Mouse (Mus musculus) thymus, postnatal 25 days (tissue): ENCODE measurements around the gene Mak.
A peak's percentile ranks its signal among the peaks of the same experiment; 100 is the strongest.

ENCODE experiments used
- DNase-seq: peaks from one replicate; pipeline ENCODE4 v3.0.0; 2022

The Mak gene

GRCm38 (mm10) chr13:41079421-41079780 lies at the start of gene Mak:
Gene Mak (minus strand): TSS chr13:41079706.
- DNase-seq: peak; percentile 49

GRCm38 (mm10) chr13:41129061-41129460 lies 49.6 kb upstream of the Mak start:
- no peak for DNase-seq

- no peak for DNase-seq
These were observed 48.8 kb upstream of the Mak start for GRCm38 (mm10) chr13:41128326-41128725.

- DNase-seq: no peak
These were observed 44.2 kb upstream of the Mak start for GRCm38 (mm10) chr13:41123666-41124225.

GRCm38 (mm10) chr13:41119152-41119945 lies 39.8 kb upstream of the Mak start:
- DNase-seq: no peak

GRCm38 (mm10) chr13:41113940-41114339 lies 34.4 kb upstream of the Mak start, which contains the start of gene Sycp2l:
Gene Sycp2l (plus strand): TSS chr13:41114307.
- no peak for DNase-seq

- DNase-seq: no peak
These were observed 31.4 kb upstream of the Mak start, which contains the start of gene Gcm2 for GRCm38 (mm10) chr13:41110935-41111334. Gene Gcm2 (minus strand): TSS chr13:41111035.

DNA sequence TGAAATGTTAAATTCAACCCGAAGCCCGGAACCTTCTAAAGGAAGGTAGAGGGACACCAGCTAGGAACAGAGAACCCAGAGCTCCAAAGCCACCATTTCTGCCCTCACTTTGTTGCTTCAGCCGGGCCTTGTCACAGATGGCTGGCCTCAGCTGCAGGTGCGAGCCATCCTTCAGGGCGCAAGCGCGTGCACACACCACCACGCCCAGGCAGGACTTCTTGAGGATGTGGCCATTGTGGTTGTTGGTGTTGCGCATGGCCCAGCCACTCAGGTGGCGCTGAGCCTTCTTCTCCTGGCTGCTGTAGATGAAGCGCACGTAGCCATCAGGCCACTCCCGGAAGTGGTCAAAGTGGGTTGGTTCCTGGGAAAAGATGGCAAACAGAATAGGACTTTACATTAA lies 26.0 kb upstream of the Mak start:
- DNase-seq: no peak

DNA sequence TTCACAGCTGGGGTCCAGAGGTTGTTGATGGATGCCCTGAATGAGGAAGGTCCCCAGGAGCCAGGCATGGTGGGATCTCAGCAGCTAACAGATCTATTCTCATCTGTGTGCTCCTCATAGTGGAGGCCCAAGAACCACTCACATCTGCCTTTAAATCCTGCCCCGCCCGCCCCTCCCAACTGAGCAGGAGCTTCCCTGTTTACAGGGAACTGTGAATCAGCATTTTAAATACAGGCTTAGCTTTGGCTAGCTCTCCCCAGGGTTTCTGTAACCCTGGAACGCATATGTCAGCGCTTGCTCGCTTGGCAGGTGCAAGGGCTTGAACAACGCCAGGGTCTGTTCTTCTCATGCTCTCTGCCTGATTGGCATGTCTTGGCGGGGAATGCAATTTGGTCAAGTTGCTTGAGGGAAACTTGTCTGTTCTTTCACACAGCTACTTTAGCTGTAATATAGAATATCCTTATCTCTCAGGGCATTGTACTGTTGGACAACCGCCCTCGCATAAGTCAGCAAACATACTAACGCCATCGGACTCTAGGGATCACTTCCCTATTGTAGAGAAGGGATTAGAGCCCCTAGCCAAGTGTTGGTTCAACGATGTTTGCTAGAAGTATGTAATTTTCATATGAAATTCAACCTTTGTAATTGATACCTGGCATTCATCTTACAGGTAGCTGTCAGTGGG lies 24.5 kb upstream of the Mak start:
- DNase-seq: no peak

- DNase-seq: no peak
These were observed 20.5 kb upstream of the Mak start for GRCm38 (mm10) chr13:41100031-41100430.

DNA sequence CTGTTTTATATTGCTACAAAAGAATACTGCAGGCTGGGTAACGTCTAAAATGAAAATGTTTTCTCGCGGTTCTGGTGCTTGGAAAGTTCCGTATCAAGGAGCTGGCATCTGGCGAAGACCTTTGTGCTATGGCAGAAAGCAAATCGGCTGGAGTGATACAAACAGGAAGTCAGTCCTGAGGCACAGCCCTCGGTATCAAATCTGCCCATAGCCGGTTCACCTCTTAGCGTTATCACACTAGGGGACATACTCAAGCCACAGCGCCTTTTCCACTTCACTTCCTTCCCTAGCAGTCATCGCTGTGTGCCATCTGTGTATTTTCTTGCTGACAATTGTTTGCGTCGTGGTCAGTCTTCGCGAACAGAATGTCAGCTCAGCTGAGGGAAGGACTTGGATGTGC lies 18.8 kb upstream of the Mak start:
- DNase-seq: no peak

GRCm38 (mm10) chr13:41097324-41098058 lies 18.0 kb upstream of the Mak start:
- DNase-seq: peak; percentile 58

GRCm38 (mm10) chr13:41094160-41094559 lies 14.7 kb upstream of the Mak start:
- DNase-seq: no peak

DNA sequence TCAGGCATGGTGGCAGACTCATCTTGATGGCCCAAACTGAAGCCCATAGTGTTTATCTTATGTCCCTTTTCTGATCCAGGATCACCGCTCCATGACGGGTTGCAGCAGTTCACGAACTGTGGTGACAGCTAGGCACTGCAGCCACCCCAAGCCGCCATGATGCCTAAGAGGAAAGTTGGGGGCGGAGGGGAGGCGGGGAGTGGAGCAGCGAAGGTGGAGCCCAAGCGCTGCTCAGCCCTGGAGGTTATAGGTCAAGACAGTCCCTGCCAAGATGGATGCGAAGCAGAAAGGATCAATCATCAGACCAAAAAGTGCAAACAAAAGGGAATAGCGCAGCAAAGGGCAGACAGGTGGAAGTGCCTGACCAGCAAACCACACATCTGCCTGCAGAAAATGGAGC lies 11.8 kb upstream of the Mak start:
- DNase-seq: no peak

GRCm38 (mm10) chr13:41088746-41089145 lies 9.2 kb upstream of the Mak start:
- no peak for DNase-seq

DNA sequence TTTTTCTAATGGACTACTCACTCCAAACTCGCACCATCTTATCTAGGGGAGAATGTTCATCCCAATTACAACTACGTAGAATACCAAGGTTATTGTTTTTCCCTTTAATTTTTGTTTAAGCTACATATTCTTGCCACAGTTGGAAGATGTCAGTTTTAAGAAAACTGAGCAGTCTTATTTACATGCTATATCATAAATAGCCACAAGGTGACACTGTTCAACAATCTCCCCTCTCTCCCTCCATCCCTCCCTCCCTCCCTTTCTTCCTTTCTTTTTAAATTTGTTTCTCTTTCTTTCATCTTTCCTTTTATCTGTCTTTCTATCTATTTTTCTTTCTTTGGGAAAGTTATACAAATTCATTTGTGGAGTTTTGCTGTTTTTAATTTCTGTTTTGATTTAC lies 5.6 kb upstream of the Mak start:
- no peak for DNase-seq

GRCm38 (mm10) chr13:41084521-41084920 lies 5.0 kb upstream of the Mak start:
- no peak for DNase-seq

DNA sequence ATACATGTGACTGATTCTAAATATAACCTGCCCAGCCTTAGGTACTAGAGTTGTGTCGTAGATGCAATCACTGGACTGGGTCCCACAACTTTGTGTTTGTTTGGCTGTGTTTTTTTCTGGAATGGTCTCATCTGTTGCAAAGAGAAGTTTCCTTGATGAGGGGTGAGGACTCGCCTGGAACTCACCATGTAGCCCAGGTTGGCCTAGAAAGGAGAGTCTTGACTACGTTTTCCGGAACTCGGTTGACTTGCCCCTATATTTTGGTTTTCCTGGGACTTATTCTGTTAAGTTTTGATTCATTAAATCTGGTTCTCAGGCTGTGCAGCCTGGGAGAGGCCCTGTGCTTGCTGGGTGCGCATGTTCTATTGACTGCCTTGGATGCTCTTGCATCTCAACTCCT lies 1.2 kb upstream of the Mak start:
- DNase-seq: no peak

DNA sequence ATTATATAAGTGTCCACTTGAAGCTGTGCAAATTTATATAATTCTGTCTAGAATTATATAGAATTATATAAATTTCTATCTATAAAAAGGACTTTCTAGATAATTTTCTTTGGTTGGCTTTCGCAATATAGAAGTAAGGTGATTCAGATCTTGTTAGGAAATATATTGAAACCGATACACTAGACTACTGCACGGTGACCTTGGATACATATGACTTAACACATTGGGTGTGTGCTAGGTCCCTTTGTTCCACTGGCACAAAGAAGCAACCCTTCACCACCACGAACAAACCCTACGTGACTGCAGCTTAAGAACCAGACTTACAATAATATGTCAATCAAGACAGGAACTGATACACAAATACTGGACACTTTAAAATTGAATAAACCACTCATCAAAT lies 353 bp upstream of the Mak start:
- no peak for DNase-seq

- no peak for DNase-seq
These were observed 651 bp downstream of the Mak start for GRCm38 (mm10) chr13:41078690-41079420.

GRCm38 (mm10) chr13:41077921-41078320 lies 1.6 kb downstream of the Mak start:
- DNase-seq: no peak

DNA sequence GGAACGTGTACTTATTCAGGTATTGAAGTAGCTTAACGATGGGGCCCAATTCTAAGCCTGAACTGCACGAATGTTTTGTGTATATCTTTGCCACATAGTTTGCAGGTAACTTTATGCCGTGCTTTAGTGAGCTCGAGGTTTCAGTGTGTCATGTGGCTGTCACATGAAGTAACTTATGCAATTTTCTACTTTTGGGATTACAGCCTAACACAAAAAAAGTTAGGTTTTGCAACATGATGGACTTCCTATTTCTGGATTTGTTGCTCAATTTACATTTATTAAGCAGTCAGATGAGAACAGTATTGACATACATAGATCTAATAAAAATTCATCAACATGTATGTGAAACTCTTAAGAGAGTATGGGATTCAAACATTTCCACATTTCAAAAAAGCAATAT lies 5.7 kb downstream of the Mak start:
- DNase-seq: no peak

- no peak for DNase-seq
These were observed 7.9 kb downstream of the Mak start for GRCm38 (mm10) chr13:41071617-41072016.
